17 mouse cellular contexts compared by ENCODE assay signal in the genomic region with DNA sequence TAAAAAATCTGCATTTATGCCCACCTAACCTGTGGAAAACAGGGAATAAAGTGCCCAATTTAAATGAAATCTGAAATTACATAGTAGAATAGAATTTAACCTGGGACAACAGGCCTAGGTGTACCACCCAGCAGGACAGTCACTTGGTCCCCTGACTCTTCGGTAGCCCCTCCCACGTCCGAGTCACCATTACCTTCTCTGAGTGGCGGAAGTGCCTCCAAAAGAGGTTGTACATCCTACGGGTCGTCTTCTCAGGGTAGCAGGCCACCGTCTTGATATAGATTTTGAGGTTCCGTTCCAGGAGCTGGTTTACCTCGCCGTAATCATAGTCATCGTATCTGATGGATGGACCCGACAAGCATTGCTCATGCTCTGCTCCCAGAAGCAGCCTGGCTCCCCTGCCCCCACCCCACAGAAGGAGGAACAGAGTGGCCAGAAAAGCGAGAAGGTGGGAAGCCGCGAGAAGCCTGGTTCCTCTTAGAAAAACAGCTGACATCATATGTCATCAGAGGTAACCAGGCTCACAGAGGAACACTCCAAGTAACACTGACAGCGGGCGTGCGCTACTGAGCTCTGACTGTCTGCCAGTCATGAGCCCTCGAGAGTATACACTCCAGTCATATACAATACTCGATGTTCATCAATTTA. TPM values are rescaled to one million over a fixed set of nuclear protein-coding genes. Genes with fewer than 3 reads are reported as not detected.
DNase-seq lines count a peak whose midpoint lies in the region; ATAC-seq and TF ChIP-seq lines count a peak whose summit lies in the region.
"Had no signal": no experiment of that assay in that cellular context is flagged by ENCODE, and none has a peak within 500 bp of the region (broad histone marks: within the 10 kb centered on the region; RNA-seq: fewer than 3 reads in every experiment).

No protein-coding gene starts in this region.

- no peak overlapping the region for H3K27ac ChIP-seq in liver, embryonic 16.5 days (ENCODE audit: low read length)
- no peak overlapping the region for H3K27ac ChIP-seq in liver, embryonic 11.5 days (ENCODE audit: low read depth, low read length)
- no peak overlapping the region for H3K27ac ChIP-seq in MEL (ENCODE audit: control insufficient read depth, low read depth, low read length)
- H3K27ac ChIP-seq: liver, embryonic 15.5 days; midbrain, embryonic 13.5 days; neural tube, embryonic 13.5 days had no signal

- no peak for TF ChIP-seq CTCF in MEL (IDR thresholded peaks at IDR 0.05 in 2 of 3, conservative IDR thresholded peaks at IDR 0.05 in 1 of 3; ENCODE audit: control insufficient read depth in 1 of 3, insufficient read depth in 1 of 3, low read depth in 2 of 3, low read length in 3 of 3, poor library complexity in 1 of 3, severe bottlenecking in 1 of 3)

- H3K36me3 ChIP-seq in liver, embryonic 16.5 days (ENCODE audit: control insufficient read depth, insufficient read depth): peaks cover 29% of the 10 kb centered on the region
- H3K36me3 ChIP-seq in liver, embryonic 11.5 days (ENCODE audit: control insufficient read depth, insufficient read depth, low read length): peaks cover 18% of the 10 kb centered on the region; the same call in 1 of the 2 replicates
- H3K36me3 ChIP-seq in MEL (ENCODE audit: control insufficient read depth in 1 of 2, insufficient read depth in 2 of 2, low read length in 2 of 2): peaks cover 0 to 24% of the 10 kb centered on the region in 2 experiments; a peak in 2 of 4 replicates

- TF ChIP-seq POLR2A in MEL (IDR thresholded peaks at IDR 0.05; ENCODE audit: control insufficient read depth in 1 of 2, insufficient read depth in 1 of 2, low read depth in 1 of 2, low read length in 2 of 2, poor library complexity in 1 of 2): no peak

- H3K27me3 ChIP-seq in liver, embryonic 16.5 days (ENCODE audit: control insufficient read depth, insufficient read depth, low read depth, low read length): no peaks in the 10 kb centered on the region
- H3K27me3 ChIP-seq in liver, embryonic 11.5 days (replicated peaks; ENCODE audit: control insufficient read depth, insufficient read depth, low read length): no peaks in the 10 kb centered on the region
- no peaks in the 10 kb centered on the region for H3K27me3 ChIP-seq in MEL (ENCODE audit: control insufficient read depth in 1 of 2, insufficient read depth in 2 of 2, low read length in 2 of 2)
- H3K27me3 ChIP-seq: liver, embryonic 15.5 days; midbrain, embryonic 13.5 days; neural tube, embryonic 13.5 days had no signal

- DNase-seq in liver, embryonic 11.5 days (ENCODE audit: low spot score): no peak
- DNase-seq in MEL (ENCODE audit: low read depth, low spot score) (no peak), adipocyte (ENCODE audit: low spot score) (no peak)
- no peak for DNase-seq in urinary bladder, adult 18-20 months (ENCODE audit: low spot score in 2 of 2)
- no peak for DNase-seq in cerebellum, adult 11 months
- DNase-seq: cerebellum, adult 9-10 months; gastrocnemius, postnatal 25 days; kidney, postnatal 25 days; retina, postnatal 1 day; thymus, postnatal 25 days had no signal

- H3K9me3 ChIP-seq in liver, embryonic 16.5 days (replicated peaks; ENCODE audit: control insufficient read depth, low read length): no peaks in the 10 kb centered on the region
- no peaks in the 10 kb centered on the region for H3K9me3 ChIP-seq in liver, embryonic 11.5 days (ENCODE audit: control insufficient read depth, low read length)
- H3K9me3 ChIP-seq in MEL (replicated peaks; ENCODE audit: insufficient read depth, low read length): no peaks in the 10 kb centered on the region
- H3K9me3 ChIP-seq: liver, embryonic 15.5 days; midbrain, embryonic 13.5 days; neural tube, embryonic 13.5 days had no signal

- H3K4me1 ChIP-seq in liver, embryonic 16.5 days (ENCODE audit: control insufficient read depth, low read depth, low read length): peaks cover 6% of the 10 kb centered on the region
- H3K4me1 ChIP-seq in liver, embryonic 11.5 days (replicated peaks; ENCODE audit: control insufficient read depth, insufficient read depth, low read length): peaks cover 3% of the 10 kb centered on the region
- no peaks in the 10 kb centered on the region for H3K4me1 ChIP-seq in MEL (ENCODE audit: control insufficient read depth in 1 of 2, insufficient read depth in 2 of 2, low read length in 2 of 2)
- H3K4me1 ChIP-seq: midbrain, embryonic 13.5 days had no signal

- no peak overlapping the region for H3K4me3 ChIP-seq in liver, embryonic 16.5 days (ENCODE audit: low read depth, low read length)
- no peak overlapping the region for H3K4me3 ChIP-seq in liver, embryonic 11.5 days (ENCODE audit: low read depth, low read length)
- no peak overlapping the region for H3K4me3 ChIP-seq in MEL (ENCODE audit: control insufficient read depth in 1 of 2, insufficient read depth in 1 of 2, low read depth in 2 of 2, low read length in 2 of 2)
- H3K4me3 ChIP-seq: erythroblast, embryonic 14.5 days; liver, embryonic 15.5 days; midbrain, embryonic 13.5 days; neural tube, embryonic 13.5 days had no signal

- TF ChIP-seq EP300 in MEL (IDR thresholded peaks at IDR 0.05; ENCODE audit: low read depth in 1 of 2, low read length in 2 of 2): no peak

- no peak for TF ChIP-seq RAD21 in MEL (IDR thresholded peaks at IDR 0.05; ENCODE audit: low read depth, low read length)

- H3K79me2 ChIP-seq in MEL (ENCODE audit: control insufficient read depth, insufficient read depth, low read length, poor library complexity): no peaks in the 10 kb centered on the region

- no peak overlapping the region for H3K9ac ChIP-seq in liver, embryonic 16.5 days (ENCODE audit: low read depth, low read length)
- no peak overlapping the region for H3K9ac ChIP-seq in liver, embryonic 11.5 days (ENCODE audit: low read depth, low read length)
- H3K9ac ChIP-seq in MEL (ENCODE audit: control insufficient read depth, low read depth, low read length, poor library complexity, severe bottlenecking): no peak overlapping the region
- H3K9ac ChIP-seq: liver, embryonic 15.5 days; midbrain, embryonic 13.5 days; neural tube, embryonic 13.5 days had no signal

- H3K4me2 ChIP-seq in liver, embryonic 16.5 days (ENCODE audit: low read depth, low read length): no peak overlapping the region
- no peak overlapping the region for H3K4me2 ChIP-seq in liver, embryonic 11.5 days
- H3K4me2 ChIP-seq: liver, embryonic 15.5 days; midbrain, embryonic 13.5 days; neural tube, embryonic 13.5 days had no signal

- ATAC-seq in liver, embryonic 16.5 days (ENCODE audit: low read depth): 0 out of 2 replicates have a peak, but pooled peaks have one; percentile 14
- ATAC-seq in liver, embryonic 11.5 days (replicated peaks; ENCODE audit: low FRiP score): no peak
- ATAC-seq in hematopoietic stem cell, adult 5-6 weeks (replicated peaks in 1 of 2; ENCODE audit: insufficient read depth in 1 of 2, low FRiP score in 2 of 2, low TSS enrichment in 1 of 2, low read depth in 1 of 2, poor library complexity in 2 of 2, severe bottlenecking in 2 of 2): peak; percentile 77 to 90
- ATAC-seq in megakaryocyte progenitor cell, adult 5-6 weeks (replicated peaks; ENCODE audit: poor library complexity): peak; percentile 91
- ATAC-seq: midbrain, embryonic 13.5 days had no signal

- 45% methylated on average over 20 of the region's 20 CpGs for WGBS in liver, embryonic 16.5 days (ENCODE audit: insufficient replicate concordance)
- WGBS in liver, embryonic 11.5 days: 68% methylated on average over 20 of the region's 20 CpGs

TF ChIP-seq in MEL, 35 proteins besides CTCF, POLR2A, EP300 and RAD21 (continues in another document):
- peak; percentile 40; the same call in 1 of the 2 replicates for TF ChIP-seq ETS1 (IDR thresholded peaks at IDR 0.05; ENCODE audit: low read depth, low read length)

RNA-seq across cellular contexts. Expression of a gene that starts 15.9 kb away (rescaled TPM):
- polyA plus RNA-seq in liver, embryonic 16.5 days (2015; fragmentation: Nextera tagmentation; extraction: Ambion mirVana): 7.9 and 8.1 TPM in 2 replicates
- 10.2 and 10.5 TPM in 2 replicates for polyA plus RNA-seq in liver, embryonic 11.5 days (2014; fragmentation: Nextera tagmentation; extraction: Ambion mirVana)
- total RNA-seq in MEL (2012; rRNA removed): 9.6 and 38.3 TPM in 2 replicates
- polyA plus RNA-seq in MEL (2012; ENCODE audit: insufficient read depth in 1 of 2, insufficient read length in 2 of 2, low read depth in 1 of 2, low replicate concordance in 2 of 2, missing spikeins in 1 of 2): 10 to 100 TPM in 1 of 2 experiments, not detected in 1; 27.5 TPM
- total RNA-seq in hematopoietic stem cell, adult 5-6 weeks (2017): 3.9 and 4.0 TPM in 2 replicates
- total RNA-seq in megakaryocyte progenitor cell, adult 5-6 weeks (2015): 2.4 and 3.4 TPM in 2 replicates
- 2.6 and 3.0 TPM in 2 replicates for total RNA-seq in megakaryocyte progenitor cell, adult 5-6 weeks (2017)

RNA-seq across cellular contexts. Expression of a gene that starts 30.7 kb away (rescaled TPM):
- polyA plus RNA-seq in liver, embryonic 16.5 days (2015; fragmentation: Nextera tagmentation; extraction: Ambion mirVana): 8.2 and 11.4 TPM in 2 replicates
- 24.6 and 24.7 TPM in 2 replicates for polyA plus RNA-seq in liver, embryonic 11.5 days (2014; fragmentation: Nextera tagmentation; extraction: Ambion mirVana)
- total RNA-seq in MEL (2012; rRNA removed): 26.8 and 32.9 TPM in 2 replicates
- polyA plus RNA-seq in MEL (2012; ENCODE audit: insufficient read depth in 1 of 2, insufficient read length in 2 of 2, low read depth in 1 of 2, low replicate concordance in 2 of 2, missing spikeins in 1 of 2): 10 to 100 TPM in 1 of 2 experiments, not detected in 1; 13.4 TPM
- total RNA-seq in hematopoietic stem cell, adult 5-6 weeks (2017): 9.3 and 16.6 TPM in 2 replicates
- total RNA-seq in megakaryocyte progenitor cell, adult 5-6 weeks (2015): 11.1 and 18.4 TPM in 2 replicates
- 10.9 and 16.9 TPM in 2 replicates for total RNA-seq in megakaryocyte progenitor cell, adult 5-6 weeks (2017)

RNA-seq across cellular contexts. Expression of a gene that starts 39.1 kb away (rescaled TPM):
- polyA plus RNA-seq in liver, embryonic 16.5 days (2015; fragmentation: Nextera tagmentation; extraction: Ambion mirVana): 1,068 and 1,164 TPM in 2 replicates
- polyA plus RNA-seq in liver, embryonic 11.5 days (2014; fragmentation: Nextera tagmentation; extraction: Ambion mirVana): 1,813 and 1,952 TPM in 2 replicates
- 492 and 730 TPM in 2 replicates for total RNA-seq in MEL (2012; rRNA removed)
- polyA plus RNA-seq in MEL (2012; ENCODE audit: insufficient read depth in 1 of 2, insufficient read length in 2 of 2, low read depth in 1 of 2, low replicate concordance in 2 of 2, missing spikeins in 1 of 2): 100 to 1,000 TPM in 1 of 2 experiments, not detected in 1; 566 TPM
- total RNA-seq in hematopoietic stem cell, adult 5-6 weeks (2017): 937 and 1,217 TPM in 2 replicates
- 678 and 715 TPM in 2 replicates for total RNA-seq in megakaryocyte progenitor cell, adult 5-6 weeks (2015)
- total RNA-seq in megakaryocyte progenitor cell, adult 5-6 weeks (2017): 1,407 and 1,519 TPM in 2 replicates

RNA-seq across cellular contexts. Expression of a gene that starts 41.0 kb away (rescaled TPM):
- 77.7 and 83.4 TPM in 2 replicates for polyA plus RNA-seq in liver, embryonic 16.5 days (2015; fragmentation: Nextera tagmentation; extraction: Ambion mirVana)
- polyA plus RNA-seq in liver, embryonic 11.5 days (2014; fragmentation: Nextera tagmentation; extraction: Ambion mirVana): 241 and 245 TPM in 2 replicates
- total RNA-seq in MEL (2012; rRNA removed): 110 and 115 TPM in 2 replicates
- 100 to 1,000 TPM in 1 of 2 experiments, not detected in 1; 246 TPM for polyA plus RNA-seq in MEL (2012; ENCODE audit: insufficient read depth in 1 of 2, insufficient read length in 2 of 2, low read depth in 1 of 2, low replicate concordance in 2 of 2, missing spikeins in 1 of 2)
- 354 and 422 TPM in 2 replicates for total RNA-seq in hematopoietic stem cell, adult 5-6 weeks (2017)
- total RNA-seq in megakaryocyte progenitor cell, adult 5-6 weeks (2015): 134 and 147 TPM in 2 replicates
- total RNA-seq in megakaryocyte progenitor cell, adult 5-6 weeks (2017): 416 and 463 TPM in 2 replicates
